Mouse (Mus musculus) thymus, adult 2 months (tissue): ENCODE results near the gene Cd52.

Experiments
- CTCF ChIP-seq: fragments of 200-500 bp; IDR thresholded peaks from 2 replicates; pipeline ENCODE4 v1.5.1; 2012; ENCODE audit warnings: mild to moderate bottlenecking, control low read depth, low read length, moderate library complexity, borderline replicate concordance; ENCODE audit not compliant: control insufficient read depth, poor library complexity, insufficient read depth; ENCODE audit errors: extremely low read depth
- POLR2A ChIP-seq: fragments of 200-500 bp; IDR thresholded peaks from 2 replicates; pipeline ENCODE4 v1.6.1; 2012; ENCODE audit warnings: mild to moderate bottlenecking, low read length, control low read depth, moderate library complexity; ENCODE audit not compliant: control insufficient read depth, poor library complexity, insufficient read depth; ENCODE audit errors: extremely low read depth

DNA sequence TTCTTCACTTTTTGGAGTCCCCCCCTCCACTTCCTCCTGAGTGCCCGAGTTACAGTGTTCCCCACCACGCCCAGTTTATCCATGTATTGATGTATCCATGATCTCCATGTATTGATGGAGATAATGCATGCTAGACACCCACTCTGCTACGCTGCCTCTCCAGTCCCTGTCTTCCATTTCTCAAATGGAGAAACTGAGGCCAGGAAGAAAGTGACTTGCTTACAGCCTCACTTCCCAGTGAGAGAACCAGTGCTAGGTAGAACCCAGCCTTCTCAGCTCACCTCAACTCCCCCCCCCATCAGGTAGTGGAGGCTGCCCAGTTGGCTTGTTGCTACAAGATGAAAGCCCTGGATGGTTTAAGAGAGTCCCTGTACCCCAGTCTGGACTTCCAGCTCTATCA lies 41.3 kb downstream of the Cd52 start, which contains the start of gene Zfp683:
- TF ChIP-seq CTCF (no peak), POLR2A (no peak)
